Mouse (Mus musculus) heart, adult 2 months (tissue): ENCODE results near the gene Crispld2.

Source experiments
- CTCF ChIP-seq: fragments of 200-600 bp; IDR thresholded peaks from 2 replicates; pipeline ENCODE4 v1.8.1; 2022; ENCODE audit warnings: antibody characterized with exemption, mild to moderate bottlenecking, moderate library complexity
- EP300 ChIP-seq: fragments of 200-500 bp; IDR thresholded peaks from 2 replicates; pipeline ENCODE4 v1.6.1; 2011; ENCODE audit warnings: low read depth, low read length, control low read depth; ENCODE audit not compliant: insufficient read depth
- POLR2A ChIP-seq: fragments of 200-500 bp; IDR thresholded peaks from 2 replicates; pipeline ENCODE4 v1.6.1; 2011; ENCODE audit warnings: mild to moderate bottlenecking, low read depth, low read length, control low read depth; ENCODE audit not compliant: insufficient read depth

- TF ChIP-seq CTCF (no peak), EP300 (no peak), POLR2A (no peak)
Measured at GRCm38 (mm10) chr8:119946326-119946865, 45.8 kb upstream of the Crispld2 start.
